9 mouse cellular contexts compared by ENCODE assay signal in genomic region chr9:53934179-53934578, GRCm38 (mm10). TPM values are rescaled to one million over a fixed set of nuclear protein-coding genes. Genes with fewer than 3 reads are reported as not detected.
A peak's percentile ranks its signal among the peaks of the same experiment; 100 is the strongest.
DNase-seq lines count a peak whose midpoint lies in the region; ATAC-seq lines count a peak whose summit lies in the region.
"Had no signal": no experiment of that assay in that cellular context is flagged by ENCODE, and none has a peak within 500 bp of the region (broad histone marks: within the 10 kb centered on the region; RNA-seq: fewer than 3 reads in every experiment).

No protein-coding gene starts in this region.

- peak; percentile 4 for DNase-seq in gastrocnemius, postnatal 14 days
- DNase-seq in gastrocnemius, adult 18-20 months (ENCODE audit: low spot score), result no peak
- peak; percentile 60 for DNase-seq in A20 (ENCODE audit: low read depth, low spot score)
- peak; percentile 3 for DNase-seq in c-Kit-positive CD71-negative TER-119-negative erythroid progenitor cells, embryonic 14.5 days (ENCODE audit: low read depth)
- DNase-seq in left cerebral cortex, adult 18-20 months (ENCODE audit: low spot score in 2 of 2), result peak; percentile 65 to 76
- DNase-seq in ovary, postnatal 36 days (ENCODE audit: low spot score), result peak; percentile 30
- no peak for DNase-seq in urinary bladder, postnatal 25 days (ENCODE audit: low spot score)

- peaks cover 7% of the 10 kb centered on the region; the same call in 1 of the 2 replicates for H3K36me3 ChIP-seq in forebrain, embryonic 15.5 days

- peak overlapping the region; percentile 73 for H3K27ac ChIP-seq in forebrain, embryonic 15.5 days (replicated peaks)

- H3K27me3 ChIP-seq in forebrain, embryonic 15.5 days, result no peaks in the 10 kb centered on the region

- 65% methylated on average over 13 of the region's 13 CpGs for WGBS in forebrain, embryonic 15.5 days

- H3K4me1 ChIP-seq in forebrain, embryonic 15.5 days, result peaks cover 23% of the 10 kb centered on the region

- H3K4me2 ChIP-seq in forebrain, embryonic 15.5 days (replicated peaks), result no peak overlapping the region

- ATAC-seq in forebrain, embryonic 15.5 days (replicated peaks), result no peak

- intact Hi-C loops in gastrocnemius, postnatal 14 days (cut with DNase I; ENCODE audit: low total_unique reads), result no loop called here

- no peak overlapping the region for H3K4me3 ChIP-seq in forebrain, embryonic 15.5 days
- H3K4me3 ChIP-seq: myocyte had no signal

- H3K9ac ChIP-seq in forebrain, embryonic 15.5 days (replicated peaks), result no peak overlapping the region

- no peaks in the 10 kb centered on the region for H3K9me3 ChIP-seq in forebrain, embryonic 15.5 days

RNA-seq across cellular contexts. Expression of gene Elmod1, which starts 40.9 kb away (rescaled TPM):
- total RNA-seq in gastrocnemius, postnatal 14 days (2021), result under 1 TPM in 1 of 2 experiments, not detected in 1; 0.13 TPM
- total RNA-seq in gastrocnemius, adult 18-20 months (2021), result not detected
- polyA plus RNA-seq in forebrain, embryonic 15.5 days (2015; fragmentation: Nextera tagmentation; extraction: Ambion mirVana), result 34.7 and 34.8 TPM in 2 replicates
- 100 to 1,000 TPM; 183 to 192 TPM for total RNA-seq in left cerebral cortex, adult 18-20 months (2021)
- polyA plus RNA-seq: myocyte had no signal

Comparison
In these comparisons a context has a peak if more than half of its experiments do, and no peak if none do; other contexts are left out.
1. DNase-seq: peak in gastrocnemius, postnatal 14 days (single experiment), A20 (single experiment), c-Kit-positive CD71-negative TER-119-negative erythroid progenitor cells, embryonic 14.5 days (single experiment), left cerebral cortex, adult 18-20 months (2 of 2) and ovary, postnatal 36 days (single experiment); none in gastrocnemius, adult 18-20 months (single experiment) and urinary bladder, postnatal 25 days (single experiment).
2. RNA of gene Elmod1, which starts 40.9 kb away (total RNA-seq): 183 to 192 TPM in left cerebral cortex, adult 18-20 months; 0.13 TPM in gastrocnemius, postnatal 14 days and not detected in gastrocnemius, adult 18-20 months; every median in the first group is over 100 times any median in the second.